Mouse (Mus musculus): Measurements from ENCODE around the gene Ankrd44. TPM values are rescaled to one million over a fixed set of nuclear protein-coding genes. Genes with fewer than 3 reads are reported as not detected.

The Ankrd44 gene
- total RNA-seq, 2 experiments from 2014 or later: 8.8 to 14.5 TPM

DNA sequence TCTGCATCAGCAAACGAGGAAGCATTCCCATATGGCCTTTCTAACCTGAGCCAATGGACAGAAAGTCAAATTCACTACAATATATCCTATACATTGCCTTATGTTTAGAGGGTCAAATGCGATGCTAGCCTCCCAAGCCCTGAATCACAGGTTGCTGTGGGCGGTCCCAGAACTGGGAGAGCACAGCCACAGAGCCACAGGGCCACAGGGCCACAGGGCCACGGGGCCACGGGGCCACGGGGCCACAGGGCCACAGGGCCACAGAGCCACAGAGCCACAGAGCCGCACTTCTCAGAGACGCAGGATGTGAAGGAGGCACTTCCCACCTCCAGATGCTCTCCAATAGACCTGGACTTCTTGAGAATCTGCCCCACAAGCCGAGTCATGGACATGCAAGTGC is 121.8 kb downstream of the Ankrd44 start:
- H3K4me3 ChIP-seq: no peak overlapping the region
- H3K27ac ChIP-seq: no peak overlapping the region
- DNase-seq (ENCODE audit: low spot score in 2 of 2): no peak
- TF ChIP-seq CTCF (conservative IDR thresholded peaks at IDR 0.05): no peak

DNA sequence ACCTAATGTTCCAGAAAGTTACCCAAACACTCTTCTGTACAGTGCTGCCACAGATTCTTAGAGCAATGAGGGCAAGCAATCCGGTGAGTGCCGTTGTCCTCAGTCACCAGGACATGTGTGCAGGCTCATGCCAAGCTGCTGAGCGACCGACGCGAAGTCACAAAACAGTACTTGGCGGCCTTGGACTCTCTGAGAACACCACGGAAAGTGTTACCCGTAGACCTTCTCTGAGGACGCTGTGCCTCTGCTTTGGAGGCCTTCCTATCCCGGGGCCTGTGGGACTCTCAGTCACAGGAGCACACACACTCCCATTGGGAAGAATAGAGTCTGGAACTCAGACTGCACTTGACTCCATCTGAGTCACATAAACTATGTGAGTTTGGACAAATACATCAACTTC is 123.5 kb downstream of the Ankrd44 start:
- Histone ChIP-seq H3K4me3 (no peak overlapping the region), H3K27ac (no peak overlapping the region)
- no peak for DNase-seq (ENCODE audit: low spot score in 2 of 2)
- no peak for TF ChIP-seq CTCF (conservative IDR thresholded peaks at IDR 0.05)

- no peak overlapping the region for H3K4me3 ChIP-seq
- no peak for DNase-seq (ENCODE audit: low spot score in 2 of 2)
- no peak overlapping the region for H3K27ac ChIP-seq
- TF ChIP-seq CTCF (conservative IDR thresholded peaks at IDR 0.05): no peak
These were observed 124.9 kb downstream of the Ankrd44 start for GRCm38 (mm10) chr1:54801256-54801655.

GRCm38 (mm10) chr1:54799421-54799820 is 126.8 kb downstream of the Ankrd44 start:
- no peak for DNase-seq (ENCODE audit: low spot score in 2 of 2)
- H3K27ac ChIP-seq: no peak overlapping the region
- TF ChIP-seq CTCF (conservative IDR thresholded peaks at IDR 0.05): no peak
- no peak overlapping the region for H3K4me3 ChIP-seq

DNA sequence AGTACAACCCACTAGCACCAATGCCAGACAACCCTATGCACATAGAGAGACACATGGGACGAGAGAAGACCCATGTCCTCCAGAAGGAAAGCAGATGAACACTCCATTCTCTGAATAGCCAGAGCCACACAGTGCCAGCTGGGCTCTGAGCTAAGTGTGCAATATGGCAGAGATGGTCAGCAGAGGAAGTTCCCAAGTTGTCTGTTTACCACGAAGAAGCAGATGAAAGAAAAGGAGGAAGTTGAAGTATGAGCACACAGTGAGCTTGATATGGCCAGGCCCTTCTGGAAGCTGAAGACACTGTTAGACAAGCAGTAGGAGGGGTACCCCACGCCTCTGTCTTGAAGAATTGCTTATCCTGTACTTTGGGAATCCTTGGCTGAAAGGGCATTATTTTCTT is 127.8 kb downstream of the Ankrd44 start:
- no peak overlapping the region for H3K4me3 ChIP-seq
- no peak for TF ChIP-seq CTCF (conservative IDR thresholded peaks at IDR 0.05)
- no peak overlapping the region for H3K27ac ChIP-seq
- no peak for DNase-seq (ENCODE audit: low spot score in 2 of 2)

DNA sequence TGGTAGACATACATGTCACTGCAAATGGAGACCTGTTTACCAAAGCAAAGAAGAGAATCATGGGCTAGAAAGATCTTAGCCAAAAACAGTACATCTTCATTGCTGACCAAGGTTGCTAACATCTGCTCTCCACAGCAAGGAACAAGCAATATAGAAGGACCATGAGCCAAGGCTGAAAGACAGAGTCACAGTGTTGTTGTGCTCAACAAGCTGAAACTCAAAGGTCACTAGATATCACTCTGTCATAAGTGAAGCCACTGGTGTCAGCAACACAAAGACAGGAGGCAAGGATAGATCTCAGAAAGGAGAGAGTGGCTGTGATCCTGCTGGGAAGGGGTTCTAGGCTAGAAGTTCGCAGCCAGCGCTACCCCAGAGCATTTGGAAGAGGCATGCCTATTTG is 131.5 kb downstream of the Ankrd44 start:
- TF ChIP-seq CTCF (conservative IDR thresholded peaks at IDR 0.05): no peak
- DNase-seq (ENCODE audit: low spot score in 2 of 2): no peak
- H3K27ac ChIP-seq: no peak overlapping the region
- H3K4me3 ChIP-seq: no peak overlapping the region

- no peak overlapping the region for H3K27ac ChIP-seq
These were observed 134.8 kb downstream of the Ankrd44 start for GRCm38 (mm10) chr1:54791406-54791805.

DNA sequence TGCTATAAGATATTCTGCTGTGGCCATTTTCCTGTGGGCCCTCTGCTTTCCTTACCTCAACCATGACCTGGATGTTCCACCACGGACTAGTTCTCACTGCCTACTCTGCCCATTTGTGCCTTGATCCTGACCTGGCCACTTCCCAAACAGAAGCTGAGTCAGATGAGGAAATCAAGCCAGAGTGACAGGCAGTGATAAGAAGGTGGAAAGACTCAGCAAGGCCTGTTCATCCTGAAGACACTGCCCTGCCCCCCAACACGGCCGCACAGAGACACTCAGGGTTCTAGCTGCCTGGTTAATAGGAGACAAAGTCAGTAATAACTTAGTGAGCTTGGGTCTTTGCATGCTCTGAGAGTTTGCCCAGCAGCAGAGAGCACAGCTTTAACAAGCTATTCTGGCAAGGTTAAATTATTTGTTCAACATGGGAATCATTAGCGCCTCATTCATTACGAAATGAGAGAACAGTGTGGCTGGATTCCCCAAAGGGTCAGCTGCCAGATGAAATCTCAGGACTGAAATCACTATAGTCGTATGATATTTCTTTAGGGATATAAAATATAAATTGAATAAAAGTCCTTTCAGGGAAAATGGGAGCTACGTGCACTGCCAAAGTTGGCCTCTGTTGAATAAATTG is 136.7 kb downstream of the Ankrd44 start:
- Histone ChIP-seq H3K27ac (no peak overlapping the region), H3K4me3 (no peak overlapping the region)
- no peak for TF ChIP-seq CTCF (conservative IDR thresholded peaks at IDR 0.05)
- no peak for DNase-seq (ENCODE audit: low spot score in 2 of 2)

More at GRCm38 (mm10) chr1:54791406-54791805, 134.8 kb downstream of the Ankrd44 start:
- H3K4me3 ChIP-seq: no peak overlapping the region
- no peak for TF ChIP-seq CTCF (conservative IDR thresholded peaks at IDR 0.05)
- no peak for DNase-seq (ENCODE audit: low spot score in 2 of 2)

DNA sequence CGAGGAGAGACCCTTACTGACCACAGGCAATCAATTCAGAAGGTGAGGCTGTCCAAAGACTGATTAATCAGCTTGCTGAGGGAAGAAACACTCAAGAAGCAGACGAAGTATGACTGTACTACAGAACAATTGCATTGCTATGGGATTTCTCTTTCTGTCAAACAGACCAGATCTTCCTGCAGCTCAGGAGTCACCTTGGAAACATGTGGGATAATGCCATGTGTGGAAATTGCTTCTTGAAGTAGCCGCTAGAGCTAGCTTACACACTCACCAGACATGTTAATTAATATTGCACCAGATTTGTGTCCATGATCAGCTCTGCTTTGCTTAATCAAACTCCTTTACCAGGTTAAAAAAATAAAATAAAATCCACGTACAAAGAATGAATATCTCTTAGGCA is 137.8 kb downstream of the Ankrd44 start:
- DNase-seq (ENCODE audit: low spot score in 2 of 2): no peak
- no peak overlapping the region for H3K4me3 ChIP-seq
- H3K27ac ChIP-seq: no peak overlapping the region
- no peak for TF ChIP-seq CTCF (conservative IDR thresholded peaks at IDR 0.05)

DNA sequence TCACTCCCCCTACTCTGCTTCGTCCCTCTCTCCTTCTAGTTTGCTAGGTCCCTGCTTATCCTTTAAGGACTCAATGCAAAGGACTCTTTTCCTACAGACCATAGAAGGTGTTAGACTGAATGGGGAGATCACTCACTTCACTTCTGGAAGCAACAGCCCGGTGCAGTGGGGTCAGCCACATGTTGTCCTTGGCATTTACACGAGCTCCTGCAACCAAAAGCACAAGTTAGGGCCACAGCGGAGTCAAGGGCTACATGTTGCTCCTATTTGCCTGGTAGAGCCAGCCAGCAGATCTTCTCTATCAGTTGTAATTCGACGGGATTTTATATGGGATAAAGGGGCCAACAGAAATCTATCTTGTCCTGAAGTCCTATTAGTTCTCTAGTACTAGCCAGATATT is 148.0 kb downstream of the Ankrd44 start:
- TF ChIP-seq CTCF (conservative IDR thresholded peaks at IDR 0.05): no peak
- DNase-seq (ENCODE audit: low spot score in 2 of 2): no peak
- H3K4me3 ChIP-seq: no peak overlapping the region
- H3K27ac ChIP-seq: no peak overlapping the region

GRCm38 (mm10) chr1:54777104-54777503 is 149.1 kb downstream of the Ankrd44 start:
- no peak overlapping the region for H3K4me3 ChIP-seq
- no peak for DNase-seq (ENCODE audit: low spot score in 2 of 2)
- no peak overlapping the region for H3K27ac ChIP-seq
- TF ChIP-seq CTCF (conservative IDR thresholded peaks at IDR 0.05): no peak

DNA sequence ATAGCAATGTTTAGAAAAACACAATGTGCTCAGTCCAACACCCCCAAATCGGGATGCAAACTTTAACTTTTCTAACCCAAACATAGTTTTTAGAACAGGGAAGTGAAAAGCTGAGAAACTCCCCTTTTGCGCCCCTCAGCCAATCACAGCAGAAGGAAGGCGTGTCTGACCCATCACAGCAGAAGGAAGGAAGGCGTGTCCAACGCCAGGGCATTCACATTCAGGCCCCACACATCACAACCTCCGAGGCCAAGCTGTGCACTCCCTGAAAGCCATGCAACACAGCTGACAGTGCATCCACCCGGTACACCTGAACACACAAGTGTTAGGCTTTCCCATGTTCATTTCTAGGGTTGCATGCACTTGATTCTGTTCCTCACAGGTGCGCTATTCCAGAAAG is 150.1 kb downstream of the Ankrd44 start:
- TF ChIP-seq CTCF (conservative IDR thresholded peaks at IDR 0.05): no peak
- no peak for DNase-seq (ENCODE audit: low spot score in 2 of 2)
- no peak overlapping the region for H3K4me3 ChIP-seq
- no peak overlapping the region for H3K27ac ChIP-seq

- no peak for TF ChIP-seq CTCF (conservative IDR thresholded peaks at IDR 0.05)
- Histone ChIP-seq H3K4me3 (no peak overlapping the region), H3K27ac (no peak overlapping the region)
- no peak for DNase-seq (ENCODE audit: low spot score in 2 of 2)
These were observed 153.3 kb downstream of the Ankrd44 start for GRCm38 (mm10) chr1:54772843-54773242.

GRCm38 (mm10) chr1:54771471-54771870 is 154.7 kb downstream of the Ankrd44 start:
- no peak for DNase-seq (ENCODE audit: low spot score in 2 of 2)
- Histone ChIP-seq H3K4me3 (no peak overlapping the region), H3K27ac (no peak overlapping the region)
- TF ChIP-seq CTCF (conservative IDR thresholded peaks at IDR 0.05): no peak

- H3K27ac ChIP-seq: no peak overlapping the region
- no peak for DNase-seq (ENCODE audit: low spot score in 2 of 2)
- no peak for TF ChIP-seq CTCF (conservative IDR thresholded peaks at IDR 0.05)
- no peak overlapping the region for H3K4me3 ChIP-seq
These were observed 159.0 kb downstream of the Ankrd44 start for GRCm38 (mm10) chr1:54767221-54767620.

All from layer of hippocampus, adult 2 months (tissue).